ENCODE assay signal across 8 mouse cellular contexts in the genomic region with DNA sequence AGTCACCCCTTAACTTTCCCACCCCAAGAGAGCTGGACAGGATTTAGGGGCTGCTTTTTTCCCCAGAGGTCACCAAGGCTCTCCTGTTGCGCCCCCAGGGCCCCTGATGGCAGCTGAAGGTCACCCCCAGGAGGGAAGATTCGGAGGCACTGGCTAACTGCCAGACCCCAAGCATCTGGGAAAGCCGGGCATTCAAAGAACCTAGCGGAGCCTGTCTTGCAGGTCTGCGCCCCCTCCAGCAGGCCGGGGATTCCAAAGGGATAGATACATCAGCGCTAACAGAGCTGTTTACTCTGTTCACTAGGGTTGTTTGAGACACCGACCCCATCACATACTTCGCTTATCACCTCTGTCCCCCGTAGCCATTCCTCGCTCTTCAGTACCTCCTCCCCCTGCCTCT.
A peak's percentile ranks its signal among the peaks of the same experiment; 100 is the strongest.
DNase-seq lines count a peak whose midpoint lies in the region; ATAC-seq and TF ChIP-seq lines count a peak whose summit lies in the region.

No protein-coding gene starts in this region.

- H3K27ac ChIP-seq in ES-E14 (ENCODE audit: insufficient read depth, low read depth, low read length, poor library complexity, severe bottlenecking) = no peak overlapping the region
- no peak overlapping the region for H3K27ac ChIP-seq in forebrain, embryonic 14.5 days (ENCODE audit: low read depth, low read length)
- no peak overlapping the region for H3K27ac ChIP-seq in limb, embryonic 12.5 days

- no peaks in the 10 kb centered on the region for H3K9me3 ChIP-seq in ES-E14 (ENCODE audit: control insufficient read depth, insufficient read depth, low read depth, low read length)
- no peaks in the 10 kb centered on the region for H3K9me3 ChIP-seq in forebrain, embryonic 14.5 days (replicated peaks; ENCODE audit: control insufficient read depth, low read length)
- H3K9me3 ChIP-seq in limb, embryonic 12.5 days = no peaks in the 10 kb centered on the region

- intact Hi-C loops in gastrocnemius, postnatal 14 days (cut with DNase I; ENCODE audit: low total_unique reads) = no loop called here
- intact Hi-C loops in gastrocnemius, postnatal 36 days (cut with DNase I) = no loop called here

- H3K4me3 ChIP-seq in ES-E14 (ENCODE audit: insufficient read depth in 1 of 2, low read depth in 1 of 2, low read length in 2 of 2, poor library complexity in 1 of 2, severe bottlenecking in 1 of 2) = peak overlapping the region; percentile 31 to 54
- H3K4me3 ChIP-seq in forebrain, embryonic 14.5 days (ENCODE audit: low read depth, low read length) = no peak overlapping the region
- peak overlapping the region; percentile 11; the same call in 1 of the 2 replicates for H3K4me3 ChIP-seq in limb, embryonic 12.5 days (replicated peaks)

- no peaks in the 10 kb centered on the region for H3K27me3 ChIP-seq in forebrain, embryonic 14.5 days (replicated peaks; ENCODE audit: control insufficient read depth, insufficient read depth, low read length)
- H3K27me3 ChIP-seq in limb, embryonic 12.5 days = peaks cover 13% of the 10 kb centered on the region

- H3K4me1 ChIP-seq in ES-E14 (ENCODE audit: control insufficient read depth in 2 of 2, insufficient read depth in 2 of 2, low read length in 2 of 2, poor library complexity in 1 of 2) = no peaks in the 10 kb centered on the region
- no peaks in the 10 kb centered on the region for H3K4me1 ChIP-seq in forebrain, embryonic 14.5 days (ENCODE audit: control insufficient read depth, insufficient read depth, low read length)
- no peaks in the 10 kb centered on the region for H3K4me1 ChIP-seq in limb, embryonic 12.5 days (replicated peaks)

- H3K36me3 ChIP-seq in ES-E14 (ENCODE audit: control insufficient read depth, insufficient read depth, low read length, poor library complexity, severe bottlenecking) = no peaks in the 10 kb centered on the region
- H3K36me3 ChIP-seq in forebrain, embryonic 14.5 days (ENCODE audit: control insufficient read depth, insufficient read depth, low read length) = no peaks in the 10 kb centered on the region
- H3K36me3 ChIP-seq in limb, embryonic 12.5 days = no peaks in the 10 kb centered on the region

- ATAC-seq in forebrain, embryonic 14.5 days = no peak
- no peak for ATAC-seq in limb, embryonic 12.5 days (ENCODE audit: insufficient number of reproducible peaks, insufficient read depth, low FRiP score, low TSS enrichment, low read depth)

- in situ Hi-C loops in ES-E14 (cut with MboI; ENCODE audit: low sequenced_read_pairs in 2 of 2, unreplicated experiment in 2 of 2) = loop anchor here in 1 of 2 experiments (25.0 kb wide), 1 partner anchor 296 kb away; no protein-coding TSS in a partner anchor

- DNase-seq in gastrocnemius, postnatal 14 days = peak; percentile 4
- no peak for DNase-seq in gastrocnemius, adult 8-10 months (ENCODE audit: low spot score in 2 of 2)
- DNase-seq in ES-E14 (ENCODE audit: low read depth, low spot score) = no peak
- peak; percentile 16 for DNase-seq in forebrain, embryonic 14.5 days (ENCODE audit: low spot score)
- DNase-seq in testis, postnatal 14 days (ENCODE audit: low spot score) = peak; percentile 8
- DNase-seq in thymus, adult 18-20 months = no peak
- no peak for DNase-seq in gastrocnemius, postnatal 36 days

- peak overlapping the region; percentile 31; the same call in 1 of the 2 replicates for H3K9ac ChIP-seq in ES-E14 (ENCODE audit: insufficient read depth, low read depth, low read length, poor library complexity, severe bottlenecking)
- no peak overlapping the region for H3K9ac ChIP-seq in forebrain, embryonic 14.5 days (ENCODE audit: low read length)
- no peak overlapping the region for H3K9ac ChIP-seq in limb, embryonic 12.5 days (replicated peaks)

- WGBS in forebrain, embryonic 14.5 days = 32% methylated on average over 11 of the region's 11 CpGs
- 22% methylated on average over 11 of the region's 11 CpGs for WGBS in limb, embryonic 12.5 days

- H3K4me2 ChIP-seq in forebrain, embryonic 14.5 days (ENCODE audit: low read length) = peak overlapping the region; percentile 34
- H3K4me2 ChIP-seq in limb, embryonic 12.5 days = peak overlapping the region; percentile 41

TF ChIP-seq in ES-E14, 5 proteins besides CTCF, POLR2A, EP300 and RAD21:
- TF ChIP-seq CHD2 (IDR thresholded peaks at IDR 0.05; ENCODE audit: low read depth, low read length) (no peak), HCFC1 (IDR thresholded peaks at IDR 0.05; ENCODE audit: borderline replicate concordance, insufficient read depth, low read length) (no peak), ZNF384 (IDR thresholded peaks at IDR 0.05; ENCODE audit: low read depth, low read length) (no peak), ZC3H11A (IDR thresholded peaks at IDR 0.05; ENCODE audit: borderline replicate concordance, low read depth, low read length) (no peak), MAFK (IDR thresholded peaks at IDR 0.05; ENCODE audit: insufficient read depth, low read depth, low read length) (no peak)
TF ChIP-seq in ES-E14: peak in this region for 0.

Comparison
In these comparisons a context has a peak if more than half of its experiments do, and no peak if none do; other contexts are left out.
1. DNase-seq: peak in gastrocnemius, postnatal 14 days (single experiment), forebrain, embryonic 14.5 days (single experiment) and testis, postnatal 14 days (single experiment); none in gastrocnemius, adult 8-10 months (0 of 2), ES-E14 (single experiment), thymus, adult 18-20 months (0 of 2) and gastrocnemius, postnatal 36 days (0 of 2).